Mouse (Mus musculus) bone marrow, adult 2 months (tissue): Measurements from ENCODE around the gene Tlx2.

Source experiments
- CTCF ChIP-seq: fragments of 200-500 bp; IDR thresholded peaks from 2 replicates; pipeline ENCODE4 v1.5.1; 2011; ENCODE audit warnings: low read length, control low read depth; ENCODE audit not compliant: control insufficient read depth, insufficient read depth
- POLR2A ChIP-seq: fragments of 200-500 bp; IDR thresholded peaks from 2 replicates; pipeline ENCODE4 v1.6.1; 2011; ENCODE audit warnings: low read depth, mild to moderate bottlenecking, control low read depth, low read length, borderline replicate concordance; ENCODE audit not compliant: control insufficient read depth

GRCm38 (mm10) chr6:83068221-83068620, 1.9 kb downstream of the Tlx2 start:
- TF ChIP-seq CTCF (no peak), POLR2A (no peak)
